Mouse (Mus musculus): Measurements from ENCODE around the gene Otop2. TPM values are rescaled to one million over a fixed set of nuclear protein-coding genes. Genes with fewer than 3 reads are reported as not detected.

Gene Otop2
- polyA plus RNA-seq, 1 experiment from 2014 or later: not detected

- Histone ChIP-seq H3K36me3 (0 out of 2 replicates have a peak, but pooled peaks cover 1% of the 10 kb centered on the region), H3K4me1 (peaks cover 12% of the 10 kb centered on the region; the same call in 1 of the 2 replicates), H3K4me2 (no peak overlapping the region), H3K27ac (no peak overlapping the region), H3K9ac (no peak overlapping the region), H3K4me3 (no peak overlapping the region), H3K27me3 (replicated peaks) (no peaks in the 10 kb centered on the region), H3K9me3 (replicated peaks) (no peaks in the 10 kb centered on the region)
- ATAC-seq: no peak
- WGBS (ENCODE audit: insufficient replicate concordance): 49% methylated on average over 8 of the region's 8 CpGs
Measured at GRCm38 (mm10) chr11:115289885-115290284, 17.1 kb upstream of the Otop2 start.

GRCm38 (mm10) chr11:115290314-115290713 is 16.6 kb upstream of the Otop2 start:
- Histone ChIP-seq H3K9ac (no peak overlapping the region), H3K27me3 (replicated peaks) (no peaks in the 10 kb centered on the region), H3K9me3 (replicated peaks) (no peaks in the 10 kb centered on the region), H3K36me3 (no peaks in the 10 kb centered on the region), H3K4me2 (no peak overlapping the region), H3K27ac (no peak overlapping the region), H3K4me3 (no peak overlapping the region), H3K4me1 (peaks cover 8% of the 10 kb centered on the region; the same call in 1 of the 2 replicates)
- ATAC-seq: no peak
- WGBS (ENCODE audit: insufficient replicate concordance): 55% methylated on average over 1 of the region's 1 CpGs

GRCm38 (mm10) chr11:115290919-115291318 is 16.0 kb upstream of the Otop2 start:
- H3K9ac ChIP-seq: no peak overlapping the region
- H3K4me2 ChIP-seq: no peak overlapping the region
- 72% methylated on average over 6 of the region's 6 CpGs for WGBS (ENCODE audit: insufficient replicate concordance)
- H3K4me1 ChIP-seq: peaks cover 8% of the 10 kb centered on the region; the same call in 1 of the 2 replicates
- H3K36me3 ChIP-seq: no peaks in the 10 kb centered on the region
- H3K27ac ChIP-seq: no peak overlapping the region
- H3K9me3 ChIP-seq (replicated peaks): no peaks in the 10 kb centered on the region
- ATAC-seq: no peak
- H3K4me3 ChIP-seq: no peak overlapping the region
- peaks cover 4% of the 10 kb centered on the region; the same call in 1 of the 2 replicates for H3K27me3 ChIP-seq (replicated peaks)

GRCm38 (mm10) chr11:115291503-115291902 is 15.5 kb upstream of the Otop2 start:
- ATAC-seq: no peak
- Histone ChIP-seq H3K27ac (peak overlapping the region; percentile 62), H3K4me2 (no peak overlapping the region), H3K9ac (no peak overlapping the region), H3K4me3 (no peak overlapping the region), H3K27me3 (replicated peaks) (peaks cover 10% of the 10 kb centered on the region), H3K36me3 (no peaks in the 10 kb centered on the region), H3K9me3 (replicated peaks) (no peaks in the 10 kb centered on the region), H3K4me1 (peaks cover 11% of the 10 kb centered on the region; the same call in 1 of the 2 replicates)
- WGBS (ENCODE audit: insufficient replicate concordance): 69% methylated on average over 10 of the region's 10 CpGs

- H3K4me3 ChIP-seq: no peak overlapping the region
- H3K27ac ChIP-seq: peak overlapping the region; percentile 74
- H3K4me2 ChIP-seq: peak overlapping the region; percentile 18
- 42% methylated on average over 14 of the region's 14 CpGs for WGBS (ENCODE audit: insufficient replicate concordance)
- H3K27me3 ChIP-seq (replicated peaks): peaks cover 23% of the 10 kb centered on the region
- ATAC-seq: peak; percentile 48
- no peak overlapping the region for H3K9ac ChIP-seq
- H3K36me3 ChIP-seq: no peaks in the 10 kb centered on the region
- H3K9me3 ChIP-seq (replicated peaks): no peaks in the 10 kb centered on the region
- H3K4me1 ChIP-seq: peaks cover 17% of the 10 kb centered on the region; the same call in 1 of the 2 replicates
Measured at GRCm38 (mm10) chr11:115292631-115293375, 14.2 kb upstream of the Otop2 start.

- ATAC-seq: no peak
- Histone ChIP-seq H3K4me2 (peak overlapping the region; percentile 63), H3K9ac (no peak overlapping the region), H3K9me3 (replicated peaks) (0 out of 2 replicates have a peak, but pooled peaks cover 3% of the 10 kb centered on the region), H3K4me1 (peaks cover 17% of the 10 kb centered on the region; the same call in 1 of the 2 replicates), H3K27ac (no peak overlapping the region), H3K36me3 (no peaks in the 10 kb centered on the region), H3K27me3 (replicated peaks) (peaks cover 43% of the 10 kb centered on the region), H3K4me3 (peak overlapping the region; percentile 42)
- 76% methylated on average over 11 of the region's 11 CpGs for WGBS (ENCODE audit: insufficient replicate concordance)
Measured at GRCm38 (mm10) chr11:115295939-115296338, 11.0 kb upstream of the Otop2 start.

- WGBS (ENCODE audit: insufficient replicate concordance): 53% methylated on average over 21 of the region's 21 CpGs
- ATAC-seq: no peak
- H3K9ac ChIP-seq: peak overlapping the region; percentile 37; the same call in 1 of the 2 replicates
Measured at GRCm38 (mm10) chr11:115296471-115297210, 10.3 kb upstream of the Otop2 start.

GRCm38 (mm10) chr11:115297214-115297826 is 9.6 kb upstream of the Otop2 start, which contains the start of gene Fads6:
Fads6 (minus strand) TSS chr11:115297663.
- Histone ChIP-seq H3K4me3 (peak within 1 kb of the TSS; percentile 42), H3K36me3 (no peaks in the 10 kb centered on the region), H3K27me3 (replicated peaks) (peaks cover 43% of the 10 kb centered on the region), H3K4me1 (0 out of 2 replicates have a peak, but pooled peaks cover 9% of the 10 kb centered on the region), H3K4me2 (peak within 1 kb of the TSS; percentile 63), H3K9ac (peak within 1 kb of the TSS; percentile 37), H3K27ac (peak within 1 kb of the TSS; percentile 53), H3K9me3 (replicated peaks) (0 out of 2 replicates have a peak, but pooled peaks cover 3% of the 10 kb centered on the region)
- WGBS (ENCODE audit: insufficient replicate concordance): under 1% methylated on average over 44 of the region's 44 CpGs
- ATAC-seq: peak; percentile 62

More at GRCm38 (mm10) chr11:115296471-115297210, 10.3 kb upstream of the Otop2 start:
- H3K27ac ChIP-seq: peak overlapping the region; percentile 53; the same call in 1 of the 2 replicates
- peak overlapping the region; percentile 42 for H3K4me3 ChIP-seq
- 0 out of 2 replicates have a peak, but pooled peaks cover 3% of the 10 kb centered on the region for H3K9me3 ChIP-seq (replicated peaks)
- H3K36me3 ChIP-seq: no peaks in the 10 kb centered on the region
- H3K4me1 ChIP-seq: peaks cover 13% of the 10 kb centered on the region; the same call in 1 of the 2 replicates
- peaks cover 43% of the 10 kb centered on the region for H3K27me3 ChIP-seq (replicated peaks)
- peak overlapping the region; percentile 63 for H3K4me2 ChIP-seq

GRCm38 (mm10) chr11:115298160-115298559 is 8.8 kb upstream of the Otop2 start:
- Histone ChIP-seq H3K4me1 (0 out of 2 replicates have a peak, but pooled peaks cover 9% of the 10 kb centered on the region), H3K27me3 (replicated peaks) (peaks cover 43% of the 10 kb centered on the region), H3K9me3 (replicated peaks) (0 out of 2 replicates have a peak, but pooled peaks cover 3% of the 10 kb centered on the region), H3K27ac (no peak overlapping the region), H3K4me2 (0 out of 2 replicates have a peak overlapping the region, but pooled peaks have one; percentile 63), H3K4me3 (no peak overlapping the region), H3K9ac (no peak overlapping the region), H3K36me3 (no peaks in the 10 kb centered on the region)
- ATAC-seq: no peak
- WGBS (ENCODE audit: insufficient replicate concordance): 57% methylated on average over 8 of the region's 8 CpGs

GRCm38 (mm10) chr11:115300745-115301144 is 6.2 kb upstream of the Otop2 start:
- H3K36me3 ChIP-seq: no peaks in the 10 kb centered on the region
- no peak overlapping the region for H3K27ac ChIP-seq
- H3K4me1 ChIP-seq: 0 out of 2 replicates have a peak, but pooled peaks cover 9% of the 10 kb centered on the region
- 67% methylated on average over 4 of the region's 4 CpGs for WGBS (ENCODE audit: insufficient replicate concordance)
- 0 out of 2 replicates have a peak, but pooled peaks cover 3% of the 10 kb centered on the region for H3K9me3 ChIP-seq (replicated peaks)
- no peak overlapping the region for H3K4me2 ChIP-seq
- no peak for ATAC-seq
- H3K4me3 ChIP-seq: no peak overlapping the region
- no peak overlapping the region for H3K9ac ChIP-seq
- H3K27me3 ChIP-seq (replicated peaks): peaks cover 45% of the 10 kb centered on the region

GRCm38 (mm10) chr11:115301351-115301750 is 5.6 kb upstream of the Otop2 start:
- Histone ChIP-seq H3K4me3 (no peak overlapping the region), H3K27ac (no peak overlapping the region), H3K9me3 (replicated peaks) (0 out of 2 replicates have a peak, but pooled peaks cover 3% of the 10 kb centered on the region), H3K36me3 (no peaks in the 10 kb centered on the region), H3K9ac (no peak overlapping the region), H3K4me2 (no peak overlapping the region), H3K27me3 (replicated peaks) (peaks cover 41% of the 10 kb centered on the region), H3K4me1 (0 out of 2 replicates have a peak, but pooled peaks cover 7% of the 10 kb centered on the region)
- 65% methylated on average over 2 of the region's 2 CpGs for WGBS (ENCODE audit: insufficient replicate concordance)
- ATAC-seq: no peak
